7 mouse cellular contexts compared by ENCODE assay signal in genomic region chr4:45408427-45409132, GRCm38 (mm10). TPM values are rescaled to one million over a fixed set of nuclear protein-coding genes. Genes with fewer than 3 reads are reported as not detected.
DNase-seq lines count a peak whose midpoint lies in the region; ATAC-seq lines count a peak whose summit lies in the region.

TSS of gene Slc25a51 (minus strand) at chr4:45408766.

- H3K4me3 ChIP-seq in intestine, embryonic 15.5 days (replicated peaks): peak within 1 kb of the TSS; percentile 89
- peak within 1 kb of the TSS; percentile 98 for H3K4me3 ChIP-seq in midbrain, embryonic 10.5 days

- H3K27me3 ChIP-seq in intestine, embryonic 15.5 days (replicated peaks): no peaks in the 10 kb centered on the region
- H3K27me3 ChIP-seq in midbrain, embryonic 10.5 days (ENCODE audit: low read depth, poor library complexity, severe bottlenecking): peaks cover 37% of the 10 kb centered on the region

- peak within 1 kb of the TSS; percentile 92 for H3K27ac ChIP-seq in intestine, embryonic 15.5 days
- H3K27ac ChIP-seq in midbrain, embryonic 10.5 days (replicated peaks): peak within 1 kb of the TSS; percentile 98

- H3K9me3 ChIP-seq in intestine, embryonic 15.5 days: no peaks in the 10 kb centered on the region
- H3K9me3 ChIP-seq in midbrain, embryonic 10.5 days (replicated peaks): no peaks in the 10 kb centered on the region

- peak; percentile 94 for ATAC-seq in intestine, embryonic 15.5 days

- peak within 1 kb of the TSS; percentile 89 for H3K4me2 ChIP-seq in intestine, embryonic 15.5 days (replicated peaks)

- WGBS in intestine, embryonic 15.5 days: under 1% methylated on average over 66 of the region's 67 CpGs
- under 1% methylated on average over 62 of the region's 67 CpGs for WGBS in midbrain, embryonic 10.5 days

- peak; percentile 79 to 83 for DNase-seq in adrenal gland, adult 18-20 months (ENCODE audit: low spot score in 2 of 2)
- DNase-seq in embryo, embryonic 11 days: peak; percentile 93
- peak; percentile 91 for DNase-seq in gastrocnemius, postnatal 25 days
- DNase-seq in left cerebral cortex, postnatal 25 days (ENCODE audit: low spot score in 2 of 2): peak; percentile 80 to 90
- DNase-seq in midbrain, embryonic 10.5 days (ENCODE audit: low spot score): peak; percentile 93
- peak; percentile 85 for DNase-seq in right cerebral cortex, postnatal 4 days

- intact Hi-C loops in left cerebral cortex, postnatal 25 days (cut with DNase I): loop anchor here (2.0 to 10.0 kb wide), 3 partner anchors 314 to 726 kb away; partner anchors contain the start of genes Ncbp1, Tstd2 and Zbtb5

- H3K4me1 ChIP-seq in intestine, embryonic 15.5 days (replicated peaks): peaks cover 24% of the 10 kb centered on the region; the same call in 1 of the 2 replicates
- peaks cover 24% of the 10 kb centered on the region for H3K4me1 ChIP-seq in midbrain, embryonic 10.5 days

- no peaks in the 10 kb centered on the region for H3K36me3 ChIP-seq in intestine, embryonic 15.5 days
- peaks cover 16% of the 10 kb centered on the region for H3K36me3 ChIP-seq in midbrain, embryonic 10.5 days

- peak within 1 kb of the TSS; percentile 94 for H3K9ac ChIP-seq in intestine, embryonic 15.5 days

RNA-seq across cellular contexts. Expression of gene Slc25a51, which starts in this region (rescaled TPM):
- 100 to 1,000 TPM; 326 to 423 TPM for total RNA-seq in adrenal gland, adult 18-20 months (2021)
- total RNA-seq in gastrocnemius, postnatal 25 days (2021): 10 to 100 TPM; 74.9 to 77.3 TPM
- 53.1 and 54.2 TPM in 2 replicates for polyA plus RNA-seq in intestine, embryonic 15.5 days (2015; fragmentation: Nextera tagmentation; extraction: Ambion mirVana)
- 100 to 1,000 TPM; 118 to 120 TPM for total RNA-seq in left cerebral cortex, postnatal 25 days (2021)
- polyA plus RNA-seq in midbrain, embryonic 10.5 days (2016; fragmentation: Nextera tagmentation; extraction: Ambion mirVana): 78.3 and 80.1 TPM in 2 replicates

Comparison
In these comparisons a context has a peak if more than half of its experiments do, and no peak if none do; other contexts are left out.
1. Peak in every context shown above with its lines: DNase-seq, ATAC-seq, H3K4me3 ChIP-seq and H3K27ac ChIP-seq.